Mouse (Mus musculus) thymus, adult 2 months (tissue): Measurements from ENCODE around the gene Tmem259.

Experiments
- CTCF ChIP-seq: fragments of 200-500 bp; IDR thresholded peaks from 2 replicates; pipeline ENCODE4 v1.5.1; 2012; ENCODE audit warnings: mild to moderate bottlenecking, control low read depth, low read length, moderate library complexity, borderline replicate concordance; ENCODE audit not compliant: control insufficient read depth, poor library complexity, insufficient read depth; ENCODE audit errors: extremely low read depth
- POLR2A ChIP-seq: fragments of 200-500 bp; IDR thresholded peaks from 2 replicates; pipeline ENCODE4 v1.6.1; 2012; ENCODE audit warnings: mild to moderate bottlenecking, low read length, control low read depth, moderate library complexity; ENCODE audit not compliant: control insufficient read depth, poor library complexity, insufficient read depth; ENCODE audit errors: extremely low read depth

GRCm38 (mm10) chr10:80016511-80016910 is 32.4 kb upstream of the Tmem259 start, which contains the start of gene Arhgap45:
- no peak for TF ChIP-seq CTCF
- peak; percentile 98 for TF ChIP-seq POLR2A
